Mouse (Mus musculus): ENCODE data around the gene Nol6.
"Not testable (repeated sequence)": the region's sequence is repeated elsewhere in the genome, so short reads cannot be mapped to it uniquely, and the experiment has no call there.

Gene Nol6

DNA sequence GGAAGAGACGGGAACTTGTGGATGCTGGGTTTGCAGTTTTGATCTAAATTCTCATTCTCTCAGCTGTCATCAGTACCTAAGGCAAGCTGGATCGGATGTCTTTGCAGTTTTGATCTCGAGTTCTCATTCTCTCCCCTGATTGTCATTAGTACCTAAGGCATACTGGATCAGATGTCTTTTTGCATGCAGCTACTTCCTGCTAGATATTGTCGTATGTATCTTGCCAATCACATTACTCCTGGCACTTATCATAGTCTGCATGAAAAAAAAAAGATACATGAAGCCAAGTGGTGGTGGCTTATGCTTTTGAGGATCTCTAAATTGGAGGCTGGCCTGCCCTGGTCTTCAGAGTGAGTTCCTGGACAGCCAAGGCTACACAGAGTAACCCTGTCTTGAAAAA is 39.4 kb downstream of the Nol6 start:
- DNase-seq (ENCODE audit: low spot score in 2 of 2), result no peak

- DNase-seq (ENCODE audit: low spot score in 2 of 2), result not testable (repeated sequence)
These were observed 41.5 kb downstream of the Nol6 start for GRCm38 (mm10) chr4:41082803-41083202.

DNA sequence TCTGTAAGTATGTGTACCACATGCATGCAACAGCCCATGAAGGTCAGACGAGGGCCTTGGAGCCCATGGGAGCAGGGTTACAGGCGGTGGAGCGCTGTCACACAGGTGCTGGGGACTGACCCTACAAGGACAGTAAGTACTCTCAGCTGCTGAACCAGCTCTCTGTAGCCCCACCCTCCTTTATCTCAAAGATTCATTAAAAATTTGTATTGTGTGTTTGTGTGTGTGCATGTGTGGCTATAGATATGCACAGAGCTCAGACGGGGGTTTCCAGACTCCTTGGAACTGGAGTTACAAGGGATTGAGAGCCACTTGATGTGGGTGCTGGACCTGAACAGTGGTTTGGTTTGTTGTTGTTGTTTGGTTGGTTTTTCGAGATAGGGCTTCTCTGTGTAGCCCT is 42.5 kb downstream of the Nol6 start:
- no peak for DNase-seq (ENCODE audit: low spot score in 2 of 2)

DNA sequence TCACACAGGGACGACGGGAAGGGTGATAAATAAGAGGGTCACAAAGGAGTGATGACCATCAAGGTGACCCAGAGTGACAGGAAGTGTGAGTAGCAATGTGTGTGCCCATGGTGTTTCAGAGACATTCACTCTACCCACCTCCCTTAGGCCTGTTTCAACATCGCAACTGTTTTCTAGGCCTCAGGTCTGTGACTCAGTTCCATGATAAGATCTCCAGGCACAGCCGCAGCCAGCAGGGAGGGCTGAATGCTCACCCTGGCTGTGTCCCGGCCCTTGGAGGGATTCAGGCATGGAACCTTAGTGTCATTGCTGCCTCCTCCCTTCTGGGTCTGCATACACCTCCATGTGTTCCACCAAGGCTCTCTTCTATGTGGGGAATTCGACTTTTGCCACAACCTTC is 45.5 kb downstream of the Nol6 start:
- DNase-seq (ENCODE audit: low spot score in 2 of 2), result no peak

DNA sequence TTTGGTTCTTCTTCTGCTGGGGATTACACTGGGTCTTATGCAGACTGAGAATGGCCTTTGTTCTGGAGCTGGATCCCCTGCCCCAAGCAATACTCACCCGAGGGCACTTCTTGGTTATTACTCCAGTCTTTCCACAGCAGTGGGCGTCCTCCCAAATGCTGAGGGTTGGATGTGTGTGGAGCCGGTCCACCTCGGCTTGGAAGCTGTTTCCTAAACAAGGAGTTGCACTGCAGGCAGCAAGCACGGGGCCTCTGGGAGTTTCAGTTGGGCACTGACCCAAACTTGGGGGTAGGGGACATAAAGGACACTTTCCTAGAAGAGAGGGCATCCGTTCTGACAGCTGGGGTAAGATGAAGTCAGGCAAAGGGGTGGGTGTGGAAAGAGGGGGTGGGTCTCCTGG is 49.8 kb downstream of the Nol6 start:
- DNase-seq (ENCODE audit: low spot score in 2 of 2), result no peak

- no peak for DNase-seq (ENCODE audit: low spot score in 2 of 2)
These were observed 51.0 kb downstream of the Nol6 start for GRCm38 (mm10) chr4:41073008-41073817.

- DNase-seq (ENCODE audit: low spot score in 2 of 2), result no peak
These were observed 52.5 kb downstream of the Nol6 start for GRCm38 (mm10) chr4:41071500-41072429.

DNA sequence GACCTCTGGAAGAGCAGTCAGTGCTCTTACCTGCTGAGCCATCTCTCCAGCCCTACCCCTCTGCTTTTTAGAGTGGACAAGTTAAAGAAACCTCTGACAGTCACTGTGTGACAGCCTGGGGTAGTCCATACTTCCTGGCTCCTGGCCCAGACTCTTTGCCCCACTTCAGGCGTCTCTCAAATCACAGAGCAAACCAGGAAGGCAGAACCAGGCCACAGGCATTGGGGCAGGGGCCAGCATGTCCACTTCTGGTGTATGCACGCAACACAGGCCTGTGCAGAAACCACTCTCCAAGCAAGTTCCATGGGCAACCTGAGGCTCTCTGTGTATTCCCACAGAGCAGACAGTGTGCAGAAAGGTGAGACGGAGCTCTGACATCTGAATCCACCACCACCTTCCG is 59.1 kb downstream of the Nol6 start:
- no peak for DNase-seq (ENCODE audit: low spot score in 2 of 2)
